Mouse (Mus musculus) B cell, adult 2 months (primary cell): ENCODE data around the gene Daglb.
A peak's percentile ranks its signal among the peaks of the same experiment; 100 is the strongest.

Experiments
- DNase-seq, 2 experiments: peaks; one replicate each; pipeline ENCODE4 v3.0.0; 2022

Daglb gene

DNA sequence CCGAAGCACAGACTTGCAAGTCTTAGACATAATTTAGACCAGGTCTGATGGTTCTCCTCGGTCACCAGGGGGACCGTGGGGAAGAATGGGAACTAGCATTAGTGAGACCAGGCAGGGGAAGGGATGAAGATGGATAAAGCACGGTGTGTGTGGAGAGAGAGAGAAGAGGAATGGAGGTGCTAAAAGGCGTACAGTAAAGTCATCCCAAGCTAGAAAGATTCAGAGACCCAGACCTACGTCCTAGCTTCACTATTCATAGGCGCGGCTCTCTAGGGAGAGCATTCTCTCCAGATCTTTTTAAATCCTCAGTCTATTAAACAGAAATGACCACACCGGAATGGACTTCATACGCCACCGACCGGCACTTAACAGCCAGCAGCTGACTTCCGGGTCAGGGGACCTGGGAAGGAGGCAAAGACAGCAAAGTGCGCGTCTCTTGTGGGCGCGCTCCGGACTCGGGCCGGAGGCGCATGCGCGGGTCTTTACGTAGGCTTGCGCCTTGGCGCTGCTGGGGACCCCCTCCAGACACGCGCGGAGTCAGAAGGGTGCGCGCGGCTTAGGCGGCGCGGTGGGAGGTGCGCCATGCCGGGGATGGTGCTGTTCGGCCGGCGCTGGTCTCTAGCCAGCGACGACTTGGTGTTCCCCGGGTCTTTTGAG lies at the start of gene Daglb:
TSS of gene Daglb (plus strand) at position 485 of the 657 bp plus-strand sequence.
- peak; percentile 87 to 89 for DNase-seq

DNA sequence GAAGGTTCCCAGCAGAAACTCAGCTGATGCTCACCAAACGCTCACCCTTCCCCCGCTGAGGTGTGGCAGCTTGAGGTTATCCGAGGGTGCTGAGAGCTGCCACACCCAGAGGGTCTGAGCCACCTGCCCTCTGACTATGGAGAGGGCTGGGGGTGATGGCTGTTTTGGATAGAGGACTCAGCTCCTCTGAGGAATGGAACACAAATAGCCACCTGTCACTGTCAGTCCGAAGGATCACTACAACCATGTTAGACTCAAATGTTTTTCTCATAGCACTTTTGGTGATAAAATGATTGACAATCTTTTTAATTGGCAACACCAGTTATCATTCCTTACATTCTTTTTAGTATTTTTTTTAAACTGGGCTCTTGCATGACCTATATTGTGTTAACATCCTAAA lies 42.9 kb upstream of the Daglb start:
- DNase-seq = no peak

DNA sequence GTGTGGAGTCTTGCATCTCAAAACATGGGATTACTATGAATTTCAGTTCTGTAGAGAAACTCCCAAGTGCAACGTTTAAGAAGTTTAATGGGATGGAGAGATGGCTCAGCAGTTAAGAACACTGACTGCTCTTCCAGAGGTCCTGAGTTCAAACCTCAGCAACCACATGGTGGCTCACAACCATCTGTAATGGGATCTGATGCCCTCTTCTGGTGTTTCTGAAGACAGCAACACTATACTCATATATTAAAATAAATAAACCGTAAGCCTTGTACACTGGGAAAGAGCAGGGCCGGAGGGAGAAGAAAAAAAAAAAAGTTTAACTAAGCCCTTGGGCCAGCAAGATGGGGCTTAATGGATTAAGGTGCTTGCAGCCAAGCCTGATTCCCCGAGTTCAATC lies 41.4 kb upstream of the Daglb start:
- no peak for DNase-seq

DNA sequence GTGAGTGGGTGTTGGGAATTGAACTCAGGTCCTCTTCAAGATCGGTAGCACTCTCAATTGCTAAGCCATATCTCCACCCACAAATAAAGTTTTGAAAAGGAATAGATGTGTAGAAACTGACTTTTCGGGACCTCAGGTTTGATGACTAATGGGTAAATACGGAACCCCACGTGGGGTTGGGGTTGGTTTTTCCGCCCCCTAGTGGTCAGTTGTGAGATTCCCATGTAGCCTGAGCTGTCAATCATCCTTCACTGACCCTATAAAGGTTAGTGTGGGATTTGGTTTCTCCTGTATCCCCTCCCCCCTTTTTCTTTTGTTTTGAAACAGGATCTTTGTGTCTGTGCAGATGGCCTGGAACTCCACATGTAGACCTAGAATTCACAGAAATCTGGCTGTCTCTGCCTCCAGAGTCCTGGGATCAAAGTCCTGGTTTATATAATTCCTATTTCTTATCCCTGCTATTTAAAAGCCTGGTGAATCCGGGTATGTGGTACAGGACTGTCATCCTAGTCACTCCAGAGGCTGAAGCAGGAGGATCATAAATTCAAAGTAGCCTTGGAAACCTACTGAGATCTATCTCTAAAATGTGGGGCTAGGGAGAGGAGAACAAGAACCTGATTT lies 40.4 kb upstream of the Daglb start:
- peak; percentile 82 to 85 for DNase-seq

DNA sequence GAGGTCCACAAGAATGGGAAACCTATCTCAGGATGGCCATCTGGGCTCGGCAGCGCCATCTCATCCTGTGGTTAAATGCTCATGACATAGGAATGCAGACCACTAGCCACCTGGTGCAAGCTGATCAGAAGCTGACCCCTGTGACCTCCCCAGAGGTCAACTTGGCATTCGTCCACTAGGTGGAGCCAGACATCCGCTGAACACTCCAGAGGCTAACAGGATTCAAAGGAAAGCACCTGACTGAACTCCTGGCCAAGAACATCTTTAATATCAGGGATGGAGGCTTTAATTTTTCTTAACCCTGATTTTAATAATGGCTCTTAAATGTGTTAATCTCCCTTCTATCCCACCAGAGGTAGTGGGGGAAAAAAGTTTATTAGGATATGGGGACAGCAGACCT lies 30.0 kb upstream of the Daglb start:
- peak; percentile 84 to 86 for DNase-seq

DNA sequence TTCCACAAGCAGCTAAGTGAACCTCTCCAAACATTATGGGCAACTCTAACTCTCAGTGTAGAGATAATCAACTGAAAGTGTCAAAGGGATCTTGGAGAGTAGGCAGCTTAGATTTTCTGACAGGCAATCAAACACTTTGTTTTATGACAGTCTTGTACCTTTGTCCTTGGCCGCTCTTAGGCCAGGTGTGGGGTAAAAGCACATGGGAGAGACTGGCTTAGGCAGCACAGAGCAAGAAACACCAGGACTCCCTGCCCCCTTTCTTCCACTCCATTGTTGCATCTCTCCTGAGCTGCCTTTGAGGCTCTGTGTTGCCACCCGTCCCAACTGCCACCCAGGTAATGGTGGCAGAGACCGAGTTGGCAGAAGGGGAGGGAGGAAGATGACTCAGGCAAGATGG lies 23.1 kb upstream of the Daglb start:
- no peak for DNase-seq

DNA sequence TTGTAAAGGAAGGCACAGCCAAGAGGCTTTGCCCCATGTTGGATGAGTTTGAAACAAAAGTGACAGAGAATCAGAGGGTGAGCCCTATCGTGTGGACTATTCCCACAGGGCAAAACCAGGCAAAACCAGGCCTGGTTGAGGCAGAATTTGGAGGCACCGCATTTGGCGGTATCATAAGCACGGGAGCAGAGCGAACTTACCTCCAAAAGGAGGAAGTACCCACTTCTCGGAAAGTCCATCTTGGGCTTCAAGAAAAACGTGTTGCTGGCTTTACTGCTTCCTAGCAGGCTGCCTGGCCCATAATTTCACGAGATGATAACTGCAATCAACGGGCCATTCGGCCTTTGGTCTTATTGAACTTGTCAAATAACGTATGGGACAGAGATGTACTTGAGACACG lies 22.6 kb upstream of the Daglb start:
- DNase-seq = no peak

DNA sequence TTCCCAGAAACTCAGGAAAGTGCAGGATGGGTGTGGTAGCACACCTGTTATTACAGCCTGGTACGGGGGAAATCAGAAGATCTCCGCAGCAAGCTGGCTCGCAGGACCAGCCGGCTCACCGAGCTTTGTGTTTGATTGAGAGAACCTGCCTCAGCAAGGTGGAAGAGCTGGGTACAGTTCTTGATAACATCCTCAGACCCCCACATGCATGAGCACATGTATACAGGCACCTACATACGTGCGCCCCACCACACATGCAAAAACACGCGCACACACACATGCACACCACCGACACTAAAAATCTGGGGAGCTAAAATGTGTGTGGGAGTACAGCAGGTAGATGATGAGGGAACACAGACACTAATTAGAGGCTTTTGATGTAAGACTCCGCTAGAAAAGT lies 713 bp upstream of the Daglb start:
- DNase-seq = no peak

DNA sequence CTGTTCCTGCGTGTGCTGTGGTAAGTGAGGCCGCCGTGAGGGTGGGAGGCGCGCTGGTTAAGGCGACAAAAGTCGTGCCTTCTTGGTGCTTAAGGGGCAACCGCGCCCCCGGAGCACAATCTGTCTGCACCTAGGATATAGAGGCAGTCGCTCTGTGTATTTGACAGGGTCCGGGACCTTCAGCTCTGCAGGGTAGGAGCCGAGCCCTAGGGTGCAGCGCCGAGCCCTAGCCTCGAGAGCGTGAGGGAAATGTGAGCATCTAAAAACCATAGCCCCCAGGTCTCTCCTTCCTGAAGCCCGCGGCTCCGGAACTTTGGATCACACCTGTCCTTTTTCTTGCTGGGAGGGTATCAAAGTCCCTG lies 354 bp downstream of the Daglb start:
- no peak for DNase-seq

DNA sequence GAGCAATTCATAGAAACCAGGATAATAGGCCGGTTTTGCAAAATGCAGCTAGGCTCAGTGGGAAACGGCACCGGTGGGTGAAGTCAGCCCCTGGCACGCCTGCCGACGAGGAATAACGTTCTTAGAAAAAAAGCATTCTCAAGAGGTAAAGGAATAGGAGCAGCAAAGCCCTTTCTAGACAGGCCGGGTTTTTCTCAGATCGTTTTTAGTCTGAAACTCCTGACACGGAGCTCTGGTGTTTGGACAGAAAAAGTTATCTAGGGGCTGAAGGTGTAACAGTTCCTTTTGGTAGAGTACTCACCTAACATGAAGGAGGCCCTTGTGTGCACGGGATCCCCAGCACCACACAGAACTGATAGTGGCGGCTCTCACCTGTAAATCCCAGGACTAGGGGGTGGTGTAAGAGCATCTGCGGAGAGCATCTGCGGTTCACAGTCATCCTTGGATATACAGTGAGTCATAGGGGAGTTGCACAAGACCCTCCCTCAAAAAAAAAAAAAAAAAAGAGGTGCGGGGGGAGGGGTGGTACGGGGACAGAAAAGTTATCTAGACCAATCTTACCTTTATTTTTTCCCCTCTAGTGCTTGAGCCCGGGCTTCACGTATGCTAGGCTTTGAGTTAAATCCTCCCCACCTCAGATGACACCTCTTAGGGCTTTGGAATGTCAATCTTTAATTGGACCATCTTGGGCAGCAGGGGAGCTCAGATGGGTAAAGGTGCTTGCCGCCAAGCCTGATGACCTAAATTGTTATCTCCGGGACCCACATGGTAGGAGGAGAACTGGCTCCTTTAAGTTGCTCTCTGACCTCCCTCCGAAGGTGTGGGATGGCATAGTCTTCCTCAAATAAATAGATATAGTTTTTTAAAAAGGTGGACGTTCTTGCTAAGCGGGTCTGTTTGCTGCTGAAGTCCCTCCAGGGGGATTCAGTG lies 1.0 kb downstream of the Daglb start:
- DNase-seq = no peak

DNA sequence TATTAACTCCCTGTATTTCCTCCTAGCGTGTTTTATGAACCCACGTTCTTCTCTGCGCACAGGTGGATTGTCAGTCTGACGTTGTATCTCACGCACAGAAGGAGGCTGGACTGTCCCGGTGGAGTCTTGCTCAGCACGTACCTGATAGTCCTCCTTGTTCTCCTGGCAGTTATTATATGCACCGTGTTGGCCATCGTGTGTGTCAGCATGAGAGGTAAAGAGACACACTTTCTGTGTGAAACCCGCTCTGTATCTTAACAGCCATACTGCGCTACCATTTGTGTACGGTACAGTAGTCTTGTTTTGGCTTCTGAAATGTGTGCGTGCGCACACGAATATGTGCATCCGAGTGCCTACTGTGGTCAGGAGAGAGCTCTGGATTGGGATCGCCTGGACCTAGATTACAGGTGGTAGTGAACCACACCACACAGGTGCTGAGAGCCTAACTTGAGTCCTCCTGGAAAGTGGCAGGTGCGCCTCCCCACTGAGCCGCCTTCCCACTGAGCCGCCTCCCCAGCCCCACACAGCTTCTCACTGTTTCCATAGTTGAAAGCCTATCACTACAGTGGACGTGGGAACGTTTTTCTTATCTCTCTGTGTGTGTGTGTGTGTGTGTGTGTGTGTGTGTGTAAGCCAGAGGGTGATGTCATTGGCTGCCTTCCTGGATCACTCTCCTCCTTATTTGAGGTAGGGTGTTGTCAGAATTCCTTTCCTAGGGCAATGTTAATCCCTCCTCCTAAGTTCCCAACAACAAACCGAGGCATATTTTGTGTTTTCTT lies 2.7 kb downstream of the Daglb start:
- no peak for DNase-seq

DNA sequence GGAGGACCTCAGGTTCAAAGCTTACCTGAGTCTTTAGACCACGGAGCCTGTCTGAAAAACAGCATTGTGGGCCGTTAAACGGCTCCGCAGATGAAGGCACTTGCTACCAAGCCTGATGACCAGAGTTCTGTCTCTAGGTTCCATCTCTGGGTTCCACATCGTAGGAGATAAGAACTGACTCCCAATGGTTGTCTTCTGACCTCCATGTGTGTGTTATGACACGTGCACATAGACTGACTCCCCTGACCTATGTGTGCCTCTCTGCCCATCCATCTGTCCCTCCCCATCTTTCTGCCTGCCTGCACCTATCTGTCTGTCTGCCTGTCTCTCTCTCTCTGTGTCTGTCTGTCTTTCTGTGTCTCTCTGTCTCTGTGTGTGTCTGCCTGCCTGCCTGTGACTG lies 3.5 kb downstream of the Daglb start:
- no peak for DNase-seq

DNA sequence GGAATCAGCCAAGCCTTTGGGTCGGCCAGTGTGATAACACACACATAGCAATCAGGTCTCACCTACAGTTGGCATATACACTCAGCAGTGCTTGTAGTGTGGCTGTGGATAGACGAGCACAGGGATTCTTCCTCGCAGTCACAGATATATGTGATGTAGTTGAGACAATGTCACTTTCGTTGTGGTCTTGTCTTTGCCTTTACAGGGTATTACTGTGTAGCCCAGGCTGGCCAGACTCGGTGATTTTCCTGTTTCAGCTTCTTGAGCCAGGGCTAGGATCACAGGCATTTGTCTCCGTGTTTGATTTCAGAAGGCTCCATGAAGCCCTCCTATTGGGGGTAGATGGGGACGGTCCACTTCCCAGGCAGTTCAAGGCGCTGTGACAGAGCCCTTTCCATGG lies 5.2 kb downstream of the Daglb start:
- DNase-seq = no peak

DNA sequence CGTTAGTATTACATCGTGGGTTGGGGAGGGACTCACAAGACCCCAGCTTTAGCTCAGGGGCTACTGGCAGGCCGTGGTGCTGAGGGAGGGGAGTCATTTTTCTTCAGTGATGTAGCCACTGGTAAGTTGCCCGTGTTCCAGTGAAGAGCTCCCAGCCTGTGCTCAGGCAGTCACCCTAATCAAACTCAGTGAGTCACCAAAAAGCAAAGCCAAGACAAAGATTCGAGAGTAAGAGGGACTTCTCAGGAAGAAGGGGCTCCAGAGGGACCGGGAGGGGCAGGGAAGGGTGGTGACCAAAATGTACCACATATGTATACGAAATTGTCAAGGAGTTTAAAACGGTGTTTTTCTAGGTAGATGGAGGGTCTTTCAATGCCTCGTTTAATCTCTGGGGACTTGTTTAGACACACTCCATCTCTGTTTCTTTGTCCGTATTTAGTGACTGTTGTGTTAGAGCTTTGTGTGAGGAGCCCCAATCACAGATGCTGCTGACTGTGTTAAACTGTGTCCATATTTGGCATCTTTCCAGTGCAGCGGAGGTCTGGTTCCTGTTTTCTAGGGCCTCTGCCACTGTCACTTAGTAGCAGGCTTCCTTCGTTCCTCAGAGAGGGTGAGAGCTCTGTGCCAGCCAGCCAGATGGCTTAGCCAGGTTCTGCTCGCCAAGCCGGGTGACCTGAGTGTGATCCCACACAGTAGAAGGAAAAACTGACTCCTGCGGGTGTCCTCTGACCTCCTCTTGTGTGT lies 6.2 kb downstream of the Daglb start:
- peak; percentile 64 to 68 for DNase-seq

DNA sequence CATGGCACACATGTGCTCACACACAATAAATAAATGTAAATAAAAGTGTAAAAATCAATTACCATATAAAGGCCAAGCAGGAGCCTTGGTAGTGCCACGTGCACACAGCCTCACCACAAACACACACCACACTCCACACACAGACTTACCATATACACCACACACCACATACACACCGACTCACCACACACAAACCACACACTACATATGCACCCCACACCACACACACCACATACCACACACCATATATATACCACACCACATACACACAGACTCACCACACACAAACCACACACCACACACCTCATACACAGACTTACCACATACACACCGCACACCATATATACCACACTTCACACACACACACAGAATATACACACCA lies 6.8 kb downstream of the Daglb start:
- no peak for DNase-seq

DNA sequence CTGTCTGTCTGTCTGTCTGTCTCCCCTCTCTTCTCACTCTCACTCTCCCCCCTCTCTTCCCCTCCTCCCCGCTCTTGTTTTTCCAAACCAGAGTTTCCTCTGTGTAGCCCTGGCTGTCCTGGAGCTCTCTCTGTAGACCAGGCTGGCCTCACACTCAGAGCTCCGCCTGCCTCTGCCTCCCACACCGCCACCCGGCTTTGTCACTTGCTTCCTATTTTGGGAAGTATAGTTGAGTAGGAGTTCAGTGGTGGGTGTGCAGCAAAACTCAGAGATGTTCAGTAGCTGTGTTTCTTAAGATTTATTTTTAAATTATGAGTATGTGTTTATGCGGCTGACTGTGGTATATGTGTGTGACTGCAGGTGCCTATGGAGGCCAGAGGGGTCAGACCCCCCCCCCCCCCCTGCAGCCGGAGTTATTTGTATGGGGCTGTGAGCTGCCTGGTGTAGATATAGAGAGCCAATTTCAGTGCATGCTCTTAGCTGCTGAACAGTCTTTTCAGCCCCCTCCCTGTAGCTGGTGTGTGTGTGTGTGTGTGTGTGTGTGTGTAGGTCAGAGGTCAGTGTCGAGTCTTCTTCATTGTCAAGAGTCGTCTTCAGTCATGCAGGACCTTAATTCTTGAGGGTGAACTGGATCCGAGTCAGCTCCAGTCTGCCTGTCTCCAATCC lies 7.7 kb downstream of the Daglb start:
- DNase-seq = no peak

DNA sequence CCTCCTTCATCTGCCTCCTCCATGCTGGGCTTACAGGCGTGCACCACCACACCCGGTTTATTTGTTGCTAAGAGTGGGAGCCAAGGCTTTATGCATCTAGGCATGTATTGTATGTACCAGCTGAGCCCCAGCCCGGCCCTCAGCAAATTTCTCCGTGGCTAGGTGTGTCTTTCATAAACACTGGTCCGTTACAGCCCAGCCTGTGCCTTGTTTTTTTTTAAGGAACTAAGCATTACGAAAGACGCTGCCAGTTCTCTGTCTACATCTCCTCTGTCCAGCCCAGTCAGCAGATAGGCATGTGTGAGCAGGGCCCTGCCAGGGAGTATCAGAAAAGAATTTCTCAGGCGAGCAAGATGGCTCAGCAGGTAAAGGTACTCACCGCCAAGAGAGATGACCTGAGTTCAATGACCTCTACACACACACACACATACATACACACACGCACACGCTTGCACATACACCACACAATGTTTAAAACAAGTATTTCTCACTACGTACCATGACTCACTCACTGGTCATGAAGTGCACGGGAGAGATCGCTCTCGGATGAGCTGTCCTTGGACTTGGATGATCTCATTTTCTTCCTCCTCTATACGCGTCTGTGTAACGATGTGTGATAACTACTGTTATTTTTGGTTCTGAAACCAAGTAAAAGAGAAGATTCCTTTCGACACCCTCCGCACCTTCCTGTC lies 10.9 kb downstream of the Daglb start:
- no peak for DNase-seq

DNA sequence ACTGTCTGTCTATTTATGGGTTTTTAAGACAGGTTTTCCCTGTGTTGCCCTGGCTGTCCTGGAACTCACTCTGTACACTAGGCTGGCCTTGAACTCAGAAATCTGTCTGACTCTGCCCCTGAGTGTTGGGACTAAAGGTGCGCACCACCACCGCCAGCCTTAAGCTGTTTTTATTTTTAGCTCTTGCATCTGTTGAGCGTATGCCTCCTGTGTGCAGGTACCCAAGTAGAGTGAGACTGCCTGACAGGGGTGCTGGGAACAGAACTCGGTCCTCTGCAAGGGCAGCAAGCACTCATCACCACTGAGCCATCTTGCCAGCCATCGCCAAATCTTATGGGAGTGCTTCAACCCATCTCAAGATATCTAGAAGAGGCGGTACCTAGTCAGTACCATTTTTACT lies 11.6 kb downstream of the Daglb start:
- DNase-seq = no peak

DNA sequence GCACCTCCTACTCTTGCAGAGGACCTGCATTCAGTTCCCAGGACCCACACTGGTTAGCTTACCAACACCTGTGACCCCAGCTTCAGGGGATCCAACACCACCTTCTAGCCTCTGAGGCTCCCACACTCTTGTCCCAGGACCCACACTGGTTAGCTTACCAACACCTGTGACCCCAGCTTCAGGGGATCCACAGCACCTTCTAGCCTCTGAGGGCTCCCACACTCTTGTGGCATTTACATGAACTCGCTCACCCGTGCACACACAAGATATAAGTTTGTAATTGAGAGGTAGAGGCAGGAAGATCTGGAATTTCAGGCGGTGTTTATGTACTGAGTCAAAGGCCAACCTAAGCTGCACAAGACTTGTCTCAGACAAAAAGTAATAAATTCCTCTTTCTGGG lies 13.5 kb downstream of the Daglb start:
- DNase-seq = no peak

DNA sequence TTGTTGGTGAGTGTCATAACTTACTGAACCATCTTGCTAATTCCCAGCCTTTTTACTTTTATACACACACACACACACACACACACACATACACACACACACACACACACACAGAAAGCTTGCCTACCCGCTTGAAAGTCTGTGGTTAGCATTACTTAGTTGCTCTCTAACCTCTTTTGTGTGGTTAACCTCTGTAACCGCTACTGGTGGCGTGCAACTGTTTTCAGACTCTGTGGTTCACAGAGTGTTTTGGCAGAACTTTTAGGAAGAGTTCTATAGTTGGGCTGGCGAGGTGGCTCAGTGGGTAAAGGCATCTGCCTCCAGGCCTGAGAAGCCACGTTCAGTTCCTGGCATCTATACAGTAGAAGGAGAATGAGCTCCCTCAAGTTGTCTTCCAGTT lies 20.6 kb downstream of the Daglb start:
- no peak for DNase-seq

DNA sequence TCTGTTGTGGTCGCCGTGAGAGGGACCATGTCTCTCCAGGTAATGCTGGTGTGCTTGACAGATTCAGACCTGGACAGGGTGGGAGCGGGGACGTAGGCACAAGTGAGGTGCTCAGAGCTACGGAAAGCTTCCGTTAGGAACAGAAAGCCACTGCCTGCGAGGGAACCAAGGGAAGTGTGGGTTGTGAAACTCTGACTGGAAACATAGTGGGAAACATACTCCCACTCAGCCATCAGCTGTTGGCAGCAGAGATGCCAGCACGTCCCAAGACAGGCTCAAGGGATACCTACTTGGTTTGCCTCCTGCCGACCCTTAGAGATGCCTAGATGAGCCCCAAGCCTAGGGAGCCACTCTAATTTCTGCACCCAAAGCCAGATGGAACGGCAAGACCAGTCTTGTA lies 22.8 kb downstream of the Daglb start:
- no peak for DNase-seq
